Mouse (Mus musculus) erythroid progenitor cell, adult 5-6 weeks (primary cell): ENCODE results near the gene Tmem54. TPM values are rescaled to one million over a fixed set of nuclear protein-coding genes. Genes with fewer than 3 reads are reported as not detected.

Experiments used
- ATAC-seq: replicated peaks from 2 replicates; pipeline ENCODE4 v1.8.0; 2016; ENCODE audit warnings: moderate number of reproducible peaks, mild to moderate bottlenecking, moderate TSS enrichment, inconsistent platforms; ENCODE audit not compliant: poor library complexity, low FRiP score, severe bottlenecking
- total RNA-seq, 2 experiments: library from RNA; stranded (forward) in 1 of 2; stranded (reverse) in 1 of 2; fragments of 150-400 nt in 1 of 2; fragments of 186-747, 209-891 nt in 1 of 2; gene quantifications; 2 replicates each; pipeline versions ENCODE4 v1.2.3 to v1.2.4; 2015 to 2017; ENCODE audit warnings: low replicate concordance in 2 of 2

Tmem54 gene
- total RNA-seq, 2 experiments from 2014 or later = not detected

- ATAC-seq = no peak
These were observed 17.5 kb upstream of the Tmem54 start for GRCm38 (mm10) chr4:129087850-129088249.

GRCm38 (mm10) chr4:129095276-129095675 lies 10.1 kb upstream of the Tmem54 start:
- no peak for ATAC-seq

- no peak for ATAC-seq
These were observed 8.3 kb upstream of the Tmem54 start for GRCm38 (mm10) chr4:129097006-129097405.

DNA sequence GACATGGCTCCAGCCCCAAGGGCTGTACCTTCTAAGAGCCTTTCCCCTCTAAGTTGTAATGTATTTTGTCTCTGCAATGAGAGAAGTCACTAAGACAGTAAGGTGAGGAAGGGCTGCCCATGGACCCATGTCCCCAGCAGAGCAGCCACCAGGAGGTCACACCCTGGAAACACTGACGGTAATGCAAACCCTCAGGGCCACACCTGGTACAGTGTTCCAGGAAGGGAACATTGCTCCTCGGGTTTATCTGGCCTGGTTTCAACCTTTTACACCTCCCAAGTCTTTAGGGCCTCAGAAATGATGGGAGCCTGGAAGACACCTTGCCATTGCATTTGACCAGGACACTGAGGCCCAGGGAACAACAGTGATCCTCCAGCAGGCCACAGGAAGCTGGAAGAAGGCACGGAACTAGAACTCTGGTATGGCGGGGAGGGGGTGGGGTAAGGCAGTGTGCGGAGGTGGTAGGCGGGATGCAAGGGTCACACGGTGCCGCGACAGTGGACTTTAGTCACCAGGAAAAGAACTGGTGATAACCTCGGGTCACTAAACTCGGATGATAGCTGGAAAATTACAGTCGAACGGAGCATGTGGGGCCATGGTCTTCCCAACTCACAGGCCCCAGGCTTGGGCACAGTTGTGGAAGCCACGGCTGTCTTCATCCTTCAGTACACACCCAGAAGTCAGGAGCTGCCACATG lies 3.1 kb upstream of the Tmem54 start:
- no peak for ATAC-seq

DNA sequence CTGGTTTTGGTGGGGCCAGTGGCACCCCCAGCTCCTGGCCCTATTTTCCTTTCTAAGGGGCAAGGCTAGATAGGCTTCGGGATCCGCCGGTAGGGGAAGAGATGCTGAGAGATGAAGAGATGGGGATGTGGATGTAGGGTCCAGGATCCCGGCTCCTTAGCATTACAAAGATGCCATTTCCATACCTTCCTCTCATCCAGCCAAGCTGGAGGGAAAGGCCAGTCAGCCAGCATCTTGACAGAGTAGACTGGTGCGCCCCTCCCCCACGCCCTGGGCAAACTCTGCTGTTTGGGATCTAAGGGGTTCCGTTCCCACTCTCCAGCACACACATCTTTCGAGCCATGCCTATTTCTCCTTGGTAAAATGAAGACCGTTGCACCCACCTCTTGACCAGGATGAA lies 725 bp downstream of the Tmem54 start:
- ATAC-seq = no peak

- ATAC-seq = no peak
These were observed 2.1 kb downstream of the Tmem54 start for GRCm38 (mm10) chr4:129107348-129107899.

DNA sequence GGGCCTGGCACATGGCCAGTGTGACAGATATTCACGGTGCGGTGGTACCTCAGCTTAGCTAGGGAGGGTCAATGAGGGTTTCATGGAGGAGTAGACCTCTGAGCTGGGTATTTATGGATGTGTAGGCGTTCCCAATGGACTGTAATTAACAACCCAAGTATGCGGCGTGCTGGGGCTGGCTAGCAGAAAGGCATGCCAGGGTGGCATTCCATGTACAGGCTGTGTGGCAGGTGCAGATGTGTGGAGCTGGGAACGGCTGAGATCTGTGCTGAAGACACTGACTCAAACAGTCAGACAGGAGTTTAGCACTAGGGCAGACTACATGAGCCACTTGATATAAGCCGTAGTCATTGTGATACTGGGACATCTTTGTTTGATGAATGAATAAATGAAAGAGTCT lies 3.3 kb downstream of the Tmem54 start:
- no peak for ATAC-seq

GRCm38 (mm10) chr4:129110804-129111203 lies 5.5 kb downstream of the Tmem54 start:
- ATAC-seq = no peak

- no peak for ATAC-seq
These were observed 6.0 kb downstream of the Tmem54 start for GRCm38 (mm10) chr4:129111350-129111749.

DNA sequence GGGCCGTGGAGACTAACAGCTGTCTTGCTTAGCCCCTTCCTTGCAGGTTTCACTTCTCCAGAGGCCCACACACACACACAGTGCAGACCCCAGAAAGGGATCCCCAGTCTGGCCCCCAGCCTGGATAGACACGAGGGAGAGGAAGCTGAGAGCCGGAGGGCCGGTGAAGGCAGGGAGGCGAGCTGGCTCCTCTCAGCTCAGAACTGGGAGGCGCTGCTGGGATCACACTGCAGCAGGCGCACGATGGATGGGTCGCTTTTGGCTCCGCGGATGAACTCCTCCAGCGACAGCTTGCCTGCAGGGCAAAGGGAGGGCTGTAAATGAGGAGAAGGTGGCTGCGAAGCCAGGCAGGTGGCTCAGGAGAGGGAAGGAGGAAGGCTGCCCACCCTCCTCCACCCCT lies 6.9 kb downstream of the Tmem54 start:
- no peak for ATAC-seq

GRCm38 (mm10) chr4:129113083-129113988 lies 8.0 kb downstream of the Tmem54 start:
- ATAC-seq = peak; percentile 76

DNA sequence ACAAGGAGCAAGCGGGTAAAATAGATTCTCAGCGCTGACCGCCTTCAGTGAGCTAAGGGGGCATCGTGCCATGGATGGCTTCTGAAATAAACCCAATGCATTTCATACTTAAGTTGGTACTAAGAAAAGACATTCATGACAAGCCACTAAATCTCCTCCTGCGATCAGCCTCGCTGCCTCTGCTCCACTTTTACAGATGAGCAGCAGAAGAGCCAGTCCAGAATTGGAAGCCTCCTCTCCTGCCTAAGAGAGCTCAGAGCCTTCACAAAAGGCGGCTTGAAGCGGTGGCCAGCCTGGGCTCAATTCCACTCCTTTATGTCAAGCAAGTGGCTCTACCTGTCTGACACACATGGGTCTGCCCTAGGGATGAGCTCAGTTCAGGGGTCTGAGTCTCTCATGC lies 11.4 kb downstream of the Tmem54 start:
- no peak for ATAC-seq

GRCm38 (mm10) chr4:129117720-129118510 lies 12.6 kb downstream of the Tmem54 start:
- ATAC-seq = no peak

- ATAC-seq = no peak
These were observed 14.4 kb downstream of the Tmem54 start for GRCm38 (mm10) chr4:129119708-129120107.

GRCm38 (mm10) chr4:129120520-129121445 lies 15.4 kb downstream of the Tmem54 start:
- ATAC-seq = no peak

- ATAC-seq = no peak
These were observed 16.3 kb downstream of the Tmem54 start, which contains the start of gene Hpca for GRCm38 (mm10) chr4:129121569-129122086. Gene Hpca (minus strand): TSS chr4:129122036.

GRCm38 (mm10) chr4:129122107-129122506 lies 16.8 kb downstream of the Tmem54 start:
- no peak for ATAC-seq

DNA sequence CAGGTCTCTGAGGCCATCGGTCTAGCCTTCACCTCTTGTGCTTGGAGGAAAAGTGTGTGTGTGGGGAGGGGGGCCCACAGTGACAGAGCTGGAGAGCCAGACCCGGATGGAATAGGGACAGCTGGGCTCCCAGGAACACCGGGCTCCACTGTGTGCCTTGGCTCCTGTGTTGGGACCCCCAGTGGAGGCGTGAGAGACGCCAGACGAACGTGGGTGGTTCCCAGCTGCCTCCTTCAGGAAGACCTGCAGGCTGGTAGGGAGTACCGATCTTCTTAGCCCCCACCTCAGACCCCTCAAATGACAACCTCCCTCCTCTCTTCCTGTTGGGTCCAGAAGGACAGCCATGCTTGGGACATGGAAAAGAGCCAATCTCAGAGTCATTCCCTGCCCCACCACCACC lies 17.4 kb downstream of the Tmem54 start:
- no peak for ATAC-seq
